Mouse (Mus musculus): ENCODE data around the gene Klhl2. TPM values are rescaled to one million over a fixed set of nuclear protein-coding genes. Genes with fewer than 3 reads are reported as not detected.

The Klhl2 gene
- total RNA-seq, 2 experiments from 2014 or later, result 11.4 to 13.1 TPM

GRCm38 (mm10) chr8:64786801-64787200 lies 63.0 kb downstream of the Klhl2 start:
- intact Hi-C loops (cut with DNase I), result no loop called here

GRCm38 (mm10) chr8:64784235-64784634 lies 65.6 kb downstream of the Klhl2 start:
- DNase-seq (ENCODE audit: low spot score), result no peak
- intact Hi-C loops (cut with DNase I), result no loop called here

More at GRCm38 (mm10) chr8:64786801-64787200, 63.0 kb downstream of the Klhl2 start:
- DNase-seq (ENCODE audit: low spot score), result no peak

GRCm38 (mm10) chr8:64781947-64782346 lies 67.9 kb downstream of the Klhl2 start:
- no peak for DNase-seq (ENCODE audit: low spot score)
- intact Hi-C loops (cut with DNase I), result no loop called here

GRCm38 (mm10) chr8:64777925-64778324 lies 71.9 kb downstream of the Klhl2 start:
- no peak for DNase-seq (ENCODE audit: low spot score)
- intact Hi-C loops (cut with DNase I), result loop anchor here (1.0 kb wide), 1 partner anchor 163 kb away; no protein-coding TSS in a partner anchor

- DNase-seq (ENCODE audit: low spot score), result no peak
- intact Hi-C loops (cut with DNase I), result no loop called here
Observed at GRCm38 (mm10) chr8:64774136-64774535, 75.7 kb downstream of the Klhl2 start.

GRCm38 (mm10) chr8:64770814-64771213 lies 79.0 kb downstream of the Klhl2 start:
- no peak for DNase-seq (ENCODE audit: low spot score)
- intact Hi-C loops (cut with DNase I), result no loop called here

GRCm38 (mm10) chr8:64769586-64769985 lies 80.2 kb downstream of the Klhl2 start:
- no peak for DNase-seq (ENCODE audit: low spot score)
- intact Hi-C loops (cut with DNase I), result no loop called here

- DNase-seq (ENCODE audit: low spot score), result no peak
- intact Hi-C loops (cut with DNase I), result no loop called here
Observed at GRCm38 (mm10) chr8:64768645-64769044, 81.2 kb downstream of the Klhl2 start.

- DNase-seq (ENCODE audit: low spot score), result no peak
- intact Hi-C loops (cut with DNase I), result no loop called here
Observed at GRCm38 (mm10) chr8:64767047-64767446, 82.8 kb downstream of the Klhl2 start.

- intact Hi-C loops (cut with DNase I), result no loop called here
- DNase-seq (ENCODE audit: low spot score), result no peak
Observed at GRCm38 (mm10) chr8:64764075-64764474, 85.7 kb downstream of the Klhl2 start.

GRCm38 (mm10) chr8:64762751-64763150 lies 87.1 kb downstream of the Klhl2 start:
- intact Hi-C loops (cut with DNase I), result no loop called here
- DNase-seq (ENCODE audit: low spot score), result no peak

GRCm38 (mm10) chr8:64761430-64761829 lies 88.4 kb downstream of the Klhl2 start:
- DNase-seq (ENCODE audit: low spot score), result no peak
- intact Hi-C loops (cut with DNase I), result no loop called here

GRCm38 (mm10) chr8:64757956-64758355 lies 91.9 kb downstream of the Klhl2 start:
- DNase-seq (ENCODE audit: low spot score), result no peak
- intact Hi-C loops (cut with DNase I), result no loop called here

GRCm38 (mm10) chr8:64746215-64747058 lies 103.4 kb downstream of the Klhl2 start:
- intact Hi-C loops (cut with DNase I), result no loop called here
- DNase-seq (ENCODE audit: low spot score), result no peak

GRCm38 (mm10) chr8:64740547-64741211 lies 109.1 kb downstream of the Klhl2 start:
- intact Hi-C loops (cut with DNase I), result no loop called here
- DNase-seq (ENCODE audit: low spot score), result no peak

GRCm38 (mm10) chr8:64738916-64739315 lies 110.9 kb downstream of the Klhl2 start:
- DNase-seq (ENCODE audit: low spot score), result no peak
- intact Hi-C loops (cut with DNase I), result loop anchor here (5.0 kb wide), 1 partner anchor 203 kb away; no protein-coding TSS in a partner anchor

GRCm38 (mm10) chr8:64736767-64737323 lies 113.0 kb downstream of the Klhl2 start:
- intact Hi-C loops (cut with DNase I), result loop anchor here (5.0 kb wide), 1 partner anchor 205 kb away; no protein-coding TSS in a partner anchor

GRCm38 (mm10) chr8:64735161-64735560 lies 114.7 kb downstream of the Klhl2 start:
- no peak for DNase-seq (ENCODE audit: low spot score)
- intact Hi-C loops (cut with DNase I), result loop anchor here (5.0 kb wide), 1 partner anchor 207 kb away; no protein-coding TSS in a partner anchor

More at GRCm38 (mm10) chr8:64736767-64737323, 113.0 kb downstream of the Klhl2 start:
- no peak for DNase-seq (ENCODE audit: low spot score)

- intact Hi-C loops (cut with DNase I), result loop anchor here (5.0 kb wide), 1 partner anchor 114 kb away; no protein-coding TSS in a partner anchor
- DNase-seq (ENCODE audit: low spot score), result peak; percentile 97
Observed at GRCm38 (mm10) chr8:64733271-64733943, 116.4 kb downstream of the Klhl2 start, which contains the start of gene Msmo1. Msmo1 (minus strand) TSS chr8:64733792.

GRCm38 (mm10) chr8:64732596-64732995 lies 117.2 kb downstream of the Klhl2 start:
- DNase-seq (ENCODE audit: low spot score), result no peak
- intact Hi-C loops (cut with DNase I), result loop anchor here (5.0 kb wide), 1 partner anchor 115 kb away; no protein-coding TSS in a partner anchor

Data from heart, postnatal 25 days (tissue).